Mouse (Mus musculus): Measurements from ENCODE around the gene Olfr166. TPM values are rescaled to one million over a fixed set of nuclear protein-coding genes. Genes with fewer than 3 reads are reported as not detected.
"Not testable (repeated sequence)": the region's sequence is repeated elsewhere in the genome, so short reads cannot be mapped to it uniquely, and the experiment has no call there.

The Olfr166 gene
- not detected in 2 replicates for polyA plus RNA-seq (2011; ENCODE audit: insufficient read depth, insufficient read length, low replicate concordance, missing spikeins)

- TF ChIP-seq CTCF (IDR thresholded peaks at IDR 0.05; ENCODE audit: control insufficient read depth, insufficient read depth, low read length), result no peak
- no peak for TF ChIP-seq POLR2A (IDR thresholded peaks at IDR 0.05; ENCODE audit: borderline replicate concordance, control insufficient read depth, low read depth, low read length)
- Histone ChIP-seq H3K27ac (ENCODE audit: control insufficient read depth, insufficient read depth, low read depth, low read length, poor library complexity) (no peak within 1 kb of the TSS), H3K4me3 (replicated peaks; ENCODE audit: control insufficient read depth, low read depth, low read length) (no peak within 1 kb of the TSS), H3K4me1 (ENCODE audit: control insufficient read depth, insufficient read depth, low read length) (no peaks in the 10 kb centered on the region)
These were observed at the start of gene Olfr166 for GRCm38 (mm10) chr16:19483394-19483793. Gene Olfr166, plus strand, starts transcription at chr16:19483694.

- H3K4me3 ChIP-seq (replicated peaks; ENCODE audit: control insufficient read depth, low read depth, low read length); H3K27ac ChIP-seq (ENCODE audit: control insufficient read depth, insufficient read depth, low read depth, low read length, poor library complexity); H3K4me1 ChIP-seq (ENCODE audit: control insufficient read depth, insufficient read depth, low read length): not testable (repeated sequence)
- WGBS, result 65% methylated on average over 4 of the region's 4 CpGs
These were observed 24.8 kb upstream of the Olfr166 start for GRCm38 (mm10) chr16:19458741-19459140.

- 80% methylated on average over 1 of the region's 1 CpGs for WGBS
- no peaks in the 10 kb centered on the region for H3K4me1 ChIP-seq (ENCODE audit: control insufficient read depth, insufficient read depth, low read length)
- TF ChIP-seq POLR2A (IDR thresholded peaks at IDR 0.05; ENCODE audit: borderline replicate concordance, control insufficient read depth, low read depth, low read length) (no peak), CTCF (IDR thresholded peaks at IDR 0.05; ENCODE audit: control insufficient read depth, insufficient read depth, low read length) (no peak)
- no peak overlapping the region for H3K27ac ChIP-seq (ENCODE audit: control insufficient read depth, insufficient read depth, low read depth, low read length, poor library complexity)
- no peak overlapping the region for H3K4me3 ChIP-seq (replicated peaks; ENCODE audit: control insufficient read depth, low read depth, low read length)
These were observed 19.1 kb upstream of the Olfr166 start for GRCm38 (mm10) chr16:19464365-19464764.

- WGBS, result 86% methylated on average over 2 of the region's 2 CpGs
- H3K4me3 ChIP-seq (replicated peaks; ENCODE audit: control insufficient read depth, low read depth, low read length), result no peak within 1 kb of the TSS
These were observed 38.7 kb downstream of the Olfr166 start, which contains the start of gene Olfr167 for GRCm38 (mm10) chr16:19522166-19522565. Gene Olfr167, minus strand, starts transcription at chr16:19522266.

GRCm38 (mm10) chr16:19535455-19535854 lies 52.0 kb downstream of the Olfr166 start, which contains the start of gene Olfr168:
Gene Olfr168, minus strand, starts transcription at chr16:19535555.
- H3K4me3 ChIP-seq (replicated peaks; ENCODE audit: control insufficient read depth, low read depth, low read length), result no peak within 1 kb of the TSS
- no peak within 1 kb of the TSS for H3K27ac ChIP-seq (ENCODE audit: control insufficient read depth, insufficient read depth, low read depth, low read length, poor library complexity)
- H3K4me1 ChIP-seq (ENCODE audit: control insufficient read depth, insufficient read depth, low read length), result no peaks in the 10 kb centered on the region
- no peak for TF ChIP-seq CTCF (IDR thresholded peaks at IDR 0.05; ENCODE audit: control insufficient read depth, insufficient read depth, low read length)
- no peak for TF ChIP-seq POLR2A (IDR thresholded peaks at IDR 0.05; ENCODE audit: borderline replicate concordance, control insufficient read depth, low read depth, low read length)

More at GRCm38 (mm10) chr16:19522166-19522565, 38.7 kb downstream of the Olfr166 start, which contains the start of gene Olfr167:
- no peak for TF ChIP-seq CTCF (IDR thresholded peaks at IDR 0.05; ENCODE audit: control insufficient read depth, insufficient read depth, low read length)
- TF ChIP-seq POLR2A (IDR thresholded peaks at IDR 0.05; ENCODE audit: borderline replicate concordance, control insufficient read depth, low read depth, low read length), result no peak
- Histone ChIP-seq H3K27ac (ENCODE audit: control insufficient read depth, insufficient read depth, low read depth, low read length, poor library complexity) (no peak within 1 kb of the TSS), H3K4me1 (ENCODE audit: control insufficient read depth, insufficient read depth, low read length) (no peaks in the 10 kb centered on the region)

Other genes starting within 250 kb of the Olfr166 start
- gene Olfr164, start 169.6 kb upstream of the Olfr166 start, polyA plus RNA-seq (2011; ENCODE audit: insufficient read depth, insufficient read length, low replicate concordance, missing spikeins), result not detected in 2 replicates
- gene Olfr165, start 60.6 kb upstream of the Olfr166 start, polyA plus RNA-seq (2011; ENCODE audit: insufficient read depth, insufficient read length, low replicate concordance, missing spikeins), result not detected in 2 replicates
- 0.20 TPM in 1 of 2 replicates, not detected in the other for gene Olfr167, start 38.6 kb downstream of the Olfr166 start, polyA plus RNA-seq (2011; ENCODE audit: insufficient read depth, insufficient read length, low replicate concordance, missing spikeins)
- not detected in 2 replicates for gene Olfr168, start 51.9 kb downstream of the Olfr166 start, polyA plus RNA-seq (2011; ENCODE audit: insufficient read depth, insufficient read length, low replicate concordance, missing spikeins)
- not detected in 2 replicates for gene Olfr169, start 88.1 kb downstream of the Olfr166 start, polyA plus RNA-seq (2011; ENCODE audit: insufficient read depth, insufficient read length, low replicate concordance, missing spikeins)
- not detected in 2 replicates for gene Olfr170, start 128.2 kb downstream of the Olfr166 start, polyA plus RNA-seq (2011; ENCODE audit: insufficient read depth, insufficient read length, low replicate concordance, missing spikeins)
- gene Olfr171, start 146.2 kb downstream of the Olfr166 start, polyA plus RNA-seq (2011; ENCODE audit: insufficient read depth, insufficient read length, low replicate concordance, missing spikeins), result not detected in 2 replicates
- gene Lamp3, start 222.7 kb downstream of the Olfr166 start, polyA plus RNA-seq (2011; ENCODE audit: insufficient read depth, insufficient read length, low replicate concordance, missing spikeins), result not detected in 2 replicates

All from bone marrow, adult 2 months (tissue).